Mouse (Mus musculus): ENCODE data around the gene Gm6685. TPM values are rescaled to one million over a fixed set of nuclear protein-coding genes. Genes with fewer than 3 reads are reported as not detected.
A peak's percentile ranks its signal among the peaks of the same experiment; 100 is the strongest.
"Not testable (repeated sequence)": the region's sequence is repeated elsewhere in the genome, so short reads cannot be mapped to it uniquely, and the experiment has no call there.

Gm6685 gene
- total RNA-seq (2015; ENCODE audit: low replicate concordance) (not detected in 2 replicates), total RNA-seq (2017; ENCODE audit: low replicate concordance) (1.8 TPM in 1 of 2 replicates, not detected in the other)

DNA sequence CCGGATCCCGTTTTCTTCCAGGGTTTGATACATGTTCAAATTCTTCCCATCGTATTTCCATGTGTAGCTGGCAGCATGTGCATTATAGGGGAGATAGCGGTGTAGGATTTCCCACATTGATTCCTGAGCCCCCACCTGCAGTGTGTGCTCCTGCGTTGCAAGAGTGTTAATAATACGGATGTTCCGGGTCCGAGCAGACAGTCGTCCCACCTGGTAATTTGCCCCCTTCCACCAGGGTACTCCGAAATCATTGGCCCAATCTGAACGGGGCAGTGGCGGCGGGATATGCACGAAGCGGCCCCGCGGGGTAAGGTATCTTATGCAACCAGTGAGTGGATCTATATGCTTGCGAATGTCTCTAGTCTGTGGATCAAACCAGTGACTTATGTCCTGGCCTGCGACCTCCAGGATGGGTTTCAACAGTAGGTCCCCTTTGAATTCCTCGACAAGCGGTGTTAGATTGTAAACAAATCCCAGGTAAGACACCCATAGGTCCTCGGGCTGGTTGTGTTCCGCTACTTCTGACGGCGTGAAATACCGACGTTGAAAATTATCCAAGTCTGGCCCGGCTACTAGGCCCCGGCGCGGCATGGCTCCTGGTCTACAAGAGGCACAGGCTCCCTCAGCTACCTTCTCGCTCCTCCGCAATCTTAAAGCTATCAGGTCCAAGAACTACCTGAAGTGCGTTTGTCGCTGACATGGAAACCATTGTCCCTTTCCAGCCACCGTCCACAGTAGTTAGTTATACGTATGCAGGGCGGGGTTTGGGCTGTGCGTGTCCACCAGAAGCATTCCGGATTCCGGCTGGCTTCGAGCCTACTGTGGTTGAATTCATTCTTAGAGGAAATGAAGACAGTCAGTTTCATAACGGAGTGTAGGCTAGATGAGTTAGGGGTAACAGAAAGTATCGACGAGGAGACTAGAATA, at the start of gene Gm6685:
Gm6685 (minus strand) TSS at position 644 of the 927 bp plus-strand sequence.
- ATAC-seq (replicated peaks; ENCODE audit: low FRiP score, poor library complexity, severe bottlenecking) = peak; percentile 89

DNA sequence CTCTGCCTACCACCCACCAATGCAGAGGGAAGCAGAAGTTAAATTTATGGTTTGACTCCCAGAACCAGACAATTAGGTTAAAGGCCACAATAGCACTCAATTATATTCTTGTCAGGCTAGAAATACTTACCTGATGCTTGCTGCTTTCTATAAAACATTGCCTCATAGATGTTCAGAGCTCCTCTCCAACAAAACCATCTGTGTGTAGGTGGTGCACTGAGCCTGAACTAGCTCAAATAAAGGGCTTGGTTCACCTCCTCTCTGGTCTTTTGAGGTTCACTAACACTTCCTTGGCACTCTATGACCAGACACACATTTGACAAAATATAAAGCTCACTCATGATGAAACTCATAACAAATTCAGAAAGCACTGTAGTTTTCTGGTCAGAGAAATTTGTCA, 36.2 kb upstream of the Gm6685 start:
- no peak for ATAC-seq (replicated peaks; ENCODE audit: low FRiP score, poor library complexity, severe bottlenecking)

DNA sequence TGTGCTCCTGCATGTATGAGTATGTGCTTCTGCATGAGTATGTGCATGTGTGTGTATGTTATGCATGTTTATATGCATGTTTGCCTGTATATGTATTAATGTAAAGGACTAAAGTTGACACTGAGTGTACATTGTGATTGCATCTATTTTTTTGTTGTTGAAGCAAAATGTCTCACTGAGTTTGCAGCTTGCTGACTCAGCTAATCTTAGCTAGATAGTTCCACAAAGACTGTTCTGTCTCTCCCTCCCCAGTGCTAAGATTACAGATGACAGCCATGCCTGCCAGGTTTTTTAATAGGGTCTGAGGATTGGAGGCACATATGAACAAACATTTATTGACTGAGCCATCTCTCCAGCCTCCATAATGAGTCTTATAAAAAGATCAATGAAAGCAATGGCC, 35.0 kb upstream of the Gm6685 start:
- ATAC-seq (replicated peaks; ENCODE audit: low FRiP score, poor library complexity, severe bottlenecking) = no peak

DNA sequence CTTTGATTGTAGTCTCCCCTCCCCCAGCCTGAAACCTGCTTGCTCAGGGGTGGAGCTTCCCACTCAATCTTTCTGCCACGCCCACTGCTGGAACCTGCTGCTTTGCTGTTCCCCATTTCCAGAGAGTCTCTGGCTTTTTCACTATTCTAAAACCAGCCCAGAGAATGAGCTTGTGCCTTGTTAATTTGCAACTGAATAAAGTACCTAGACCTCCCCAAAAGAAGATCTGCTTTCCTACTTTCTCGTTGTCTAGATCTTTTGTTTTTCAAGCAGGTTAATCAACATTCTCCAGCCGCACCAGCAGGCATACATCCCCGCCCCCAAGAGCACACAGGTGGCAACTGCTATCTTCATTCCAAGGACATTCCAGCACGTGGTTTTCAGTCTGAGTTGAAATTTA, 31.7 kb upstream of the Gm6685 start:
- not testable (repeated sequence) for ATAC-seq (replicated peaks; ENCODE audit: low FRiP score, poor library complexity, severe bottlenecking)

DNA sequence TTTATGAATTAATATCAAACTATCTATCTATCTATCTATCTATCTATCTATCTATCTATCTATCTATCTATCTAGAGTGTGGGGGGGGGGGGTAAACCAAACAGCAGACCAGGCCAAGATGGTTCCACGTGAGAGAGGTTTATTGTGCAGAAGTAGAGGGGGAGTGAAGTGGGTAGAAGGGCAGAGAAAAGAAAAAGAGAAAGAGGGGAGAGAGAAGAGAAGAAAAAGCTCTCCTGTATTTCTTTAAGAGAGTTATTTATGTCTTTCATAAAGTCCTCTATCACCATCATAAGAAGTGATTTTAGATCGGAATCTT, 26.2 kb upstream of the Gm6685 start:
- no peak for ATAC-seq (replicated peaks; ENCODE audit: low FRiP score, poor library complexity, severe bottlenecking)

DNA sequence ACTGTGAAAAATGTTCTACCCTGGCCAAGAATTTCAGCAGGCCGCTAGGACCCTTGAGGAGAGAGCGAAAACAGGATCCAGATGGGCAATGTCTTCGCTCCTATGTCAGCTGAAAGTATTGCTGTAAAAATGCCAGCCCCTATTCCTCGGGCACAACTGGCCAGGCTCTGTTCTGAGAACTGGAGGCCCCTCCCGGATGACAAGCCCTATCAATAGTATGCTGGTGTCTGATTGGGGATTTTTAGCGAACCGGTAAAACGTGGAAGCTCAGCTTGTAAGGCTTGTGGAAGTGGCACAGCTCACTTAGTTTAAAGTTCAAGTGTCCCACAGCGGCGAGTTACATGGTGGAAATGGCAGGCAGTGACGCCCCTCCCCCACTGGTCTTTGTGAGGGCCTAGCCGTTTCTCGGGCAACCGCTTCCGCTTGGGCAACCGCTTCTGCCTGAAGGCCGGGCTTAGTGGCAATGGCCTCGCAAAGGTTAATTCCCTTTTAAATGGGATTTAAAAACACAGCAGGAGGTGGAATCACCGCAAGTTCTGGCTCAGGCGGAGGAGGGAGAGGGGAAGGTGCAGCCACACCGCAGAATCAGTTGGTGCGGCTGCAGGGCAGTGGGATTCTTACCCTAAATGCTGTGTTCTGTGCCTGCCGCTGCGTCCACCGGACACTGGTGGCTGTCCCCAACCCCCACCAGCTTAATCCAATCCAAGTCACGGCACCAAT, 25.7 kb upstream of the Gm6685 start:
- no peak for ATAC-seq (replicated peaks; ENCODE audit: low FRiP score, poor library complexity, severe bottlenecking)

DNA sequence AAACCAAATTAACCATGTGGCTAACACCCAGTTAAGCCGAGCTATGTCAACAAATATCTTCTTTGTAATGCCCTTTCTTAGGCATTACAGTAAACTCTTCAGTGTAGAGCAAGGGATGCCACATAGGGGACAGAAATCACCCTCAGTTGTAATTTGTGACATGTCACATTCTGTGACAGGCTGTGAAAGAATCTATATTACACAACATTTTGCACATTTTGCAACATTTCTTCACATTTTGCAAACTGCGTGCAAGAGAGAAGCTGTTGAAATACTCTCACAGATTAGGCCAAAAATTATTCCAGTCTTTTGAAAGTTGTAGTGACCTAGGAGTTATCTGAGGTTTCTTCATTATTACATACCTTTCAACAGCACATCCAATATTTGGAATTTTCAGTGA, 3.8 kb upstream of the Gm6685 start:
- no peak for ATAC-seq (replicated peaks; ENCODE audit: low FRiP score, poor library complexity, severe bottlenecking)

DNA sequence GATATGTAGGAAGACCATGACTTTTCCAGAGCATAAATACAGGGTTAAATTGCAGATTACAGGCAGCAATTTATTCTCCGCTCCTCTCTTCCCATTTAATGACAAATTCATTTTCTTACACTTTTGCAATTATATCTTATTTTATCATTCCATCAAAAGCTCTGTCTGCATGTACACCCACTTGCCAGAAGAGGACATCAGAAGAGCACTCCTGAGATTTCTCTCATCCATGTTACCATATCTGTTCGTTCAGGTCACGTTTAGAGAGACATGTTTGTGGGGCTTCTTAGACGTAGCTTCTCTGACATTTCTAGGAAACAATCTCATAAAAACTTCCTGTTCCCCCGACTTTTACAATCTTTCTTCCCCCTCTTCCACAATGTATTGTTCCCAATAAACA, 2.2 kb upstream of the Gm6685 start:
- no peak for ATAC-seq (replicated peaks; ENCODE audit: low FRiP score, poor library complexity, severe bottlenecking)

DNA sequence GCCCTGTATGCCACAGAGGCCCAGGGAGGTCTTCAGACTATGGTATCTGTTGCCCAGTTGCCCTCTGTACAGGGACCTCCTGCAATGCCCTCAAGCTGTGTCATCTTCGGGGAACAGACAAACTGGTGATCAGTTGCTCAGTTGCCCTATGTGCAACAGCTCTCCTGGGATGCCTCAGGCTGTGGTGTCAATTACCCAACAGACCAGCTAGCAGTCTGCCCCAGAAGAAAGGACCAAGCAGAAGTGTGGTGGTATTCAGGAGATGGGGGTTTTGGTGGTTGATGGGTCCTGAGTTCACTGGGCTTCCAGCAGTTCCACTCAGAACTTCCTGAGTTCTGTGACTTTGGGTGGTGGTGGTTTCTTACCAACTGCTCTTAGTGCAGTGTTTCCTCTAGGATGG, 11.8 kb downstream of the Gm6685 start:
- ATAC-seq (replicated peaks; ENCODE audit: low FRiP score, poor library complexity, severe bottlenecking) = no peak

DNA sequence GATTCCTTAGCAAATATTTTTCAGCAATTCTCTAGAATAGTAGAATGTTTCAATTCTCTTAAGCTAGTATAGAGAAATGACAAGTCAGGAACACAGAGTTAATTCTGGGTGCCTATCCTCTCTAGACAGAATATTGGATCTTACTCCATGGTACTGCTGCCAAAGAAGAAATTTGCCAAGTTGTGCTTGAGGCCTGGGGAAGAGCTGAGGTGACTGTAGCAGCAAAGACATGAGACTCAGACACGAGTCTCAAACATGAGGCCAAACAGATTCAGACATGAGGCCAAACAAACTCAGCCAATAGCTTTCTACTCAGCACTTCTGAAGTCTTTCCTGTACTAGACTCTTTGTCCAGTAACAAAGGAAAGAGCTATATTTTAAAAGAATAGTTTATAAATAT, 26.3 kb downstream of the Gm6685 start:
- ATAC-seq (replicated peaks; ENCODE audit: low FRiP score, poor library complexity, severe bottlenecking) = no peak

DNA sequence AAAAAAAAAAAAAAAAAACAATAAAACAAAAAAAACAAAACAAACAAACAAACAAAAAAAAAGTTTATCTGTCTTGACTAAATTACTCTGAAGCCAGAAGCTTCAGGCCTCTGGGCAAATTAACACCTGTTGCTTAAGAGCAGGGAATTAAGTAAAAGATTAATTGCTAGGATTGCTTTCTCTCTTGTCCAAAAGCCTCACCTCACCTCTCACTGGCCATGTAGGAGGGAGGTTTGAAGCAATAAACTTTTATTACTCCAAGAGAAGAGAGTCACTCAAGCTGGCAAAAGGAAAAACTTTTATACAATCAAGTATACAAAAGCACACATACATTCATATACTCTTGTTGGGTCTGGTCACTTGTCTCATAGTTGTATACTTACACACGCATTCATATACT, 31.9 kb downstream of the Gm6685 start:
- no peak for ATAC-seq (replicated peaks; ENCODE audit: low FRiP score, poor library complexity, severe bottlenecking)

DNA sequence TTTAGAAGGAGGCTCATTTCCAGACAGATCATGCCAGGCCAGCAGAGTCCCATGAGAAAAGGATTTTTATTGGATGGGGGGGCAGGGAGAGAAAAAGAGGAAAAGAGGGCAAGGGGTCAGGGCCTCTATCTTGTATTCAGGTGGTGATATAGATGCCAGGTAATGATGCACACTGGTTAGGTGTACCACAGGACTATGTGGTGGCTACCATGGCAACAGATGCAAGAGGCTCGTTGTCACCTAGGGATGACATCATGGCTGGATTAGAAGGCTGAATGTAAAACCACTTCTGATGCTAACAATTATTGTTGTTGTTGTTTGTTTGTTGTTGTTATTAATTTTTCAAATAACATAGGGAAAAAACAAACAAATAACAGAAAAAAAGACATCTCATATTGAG, 49.2 kb downstream of the Gm6685 start:
- ATAC-seq (replicated peaks; ENCODE audit: low FRiP score, poor library complexity, severe bottlenecking) = no peak

Other genes with a start within 250 kb of the Gm6685 start
- gene Ccdc85a, start 244.5 kb upstream of the Gm6685 start, total RNA-seq (2015; ENCODE audit: low replicate concordance) = not detected in 2 replicates
- not detected in 2 replicates for gene Ccdc85a, start 244.5 kb upstream of the Gm6685 start, total RNA-seq (2017; ENCODE audit: low replicate concordance)